Mouse (Mus musculus): ENCODE measurements at regions not wholly inside any gene's neighbourhood (a gene's known extent, or its start where the extent isn't known, plus 50 kb on each side); places are given as distances from the start of the nearest gene placed in this dataset.
A peak's percentile ranks its signal among the peaks of the same experiment; 100 is the strongest.

DNA sequence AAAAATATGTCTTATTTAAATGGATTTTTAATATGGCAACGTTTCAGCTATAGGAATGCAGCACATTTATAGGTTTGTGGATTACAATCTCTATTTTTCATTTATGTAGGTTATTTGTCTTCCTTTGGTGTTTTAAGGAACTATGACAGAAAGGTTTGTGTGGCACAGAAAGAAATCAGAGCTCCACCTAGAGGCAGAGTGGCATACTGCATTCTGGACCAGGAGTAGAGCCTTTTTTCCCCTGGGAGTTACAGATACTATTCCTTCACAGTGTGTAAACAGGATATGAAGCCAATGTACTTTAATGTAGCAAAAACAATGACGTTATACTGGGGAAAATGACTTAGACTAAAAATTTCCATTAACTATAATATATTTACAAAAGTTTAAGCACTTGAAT, 94.9 kb upstream of the St8sia4 start:
- peak; percentile 2 for DNase-seq

DNA sequence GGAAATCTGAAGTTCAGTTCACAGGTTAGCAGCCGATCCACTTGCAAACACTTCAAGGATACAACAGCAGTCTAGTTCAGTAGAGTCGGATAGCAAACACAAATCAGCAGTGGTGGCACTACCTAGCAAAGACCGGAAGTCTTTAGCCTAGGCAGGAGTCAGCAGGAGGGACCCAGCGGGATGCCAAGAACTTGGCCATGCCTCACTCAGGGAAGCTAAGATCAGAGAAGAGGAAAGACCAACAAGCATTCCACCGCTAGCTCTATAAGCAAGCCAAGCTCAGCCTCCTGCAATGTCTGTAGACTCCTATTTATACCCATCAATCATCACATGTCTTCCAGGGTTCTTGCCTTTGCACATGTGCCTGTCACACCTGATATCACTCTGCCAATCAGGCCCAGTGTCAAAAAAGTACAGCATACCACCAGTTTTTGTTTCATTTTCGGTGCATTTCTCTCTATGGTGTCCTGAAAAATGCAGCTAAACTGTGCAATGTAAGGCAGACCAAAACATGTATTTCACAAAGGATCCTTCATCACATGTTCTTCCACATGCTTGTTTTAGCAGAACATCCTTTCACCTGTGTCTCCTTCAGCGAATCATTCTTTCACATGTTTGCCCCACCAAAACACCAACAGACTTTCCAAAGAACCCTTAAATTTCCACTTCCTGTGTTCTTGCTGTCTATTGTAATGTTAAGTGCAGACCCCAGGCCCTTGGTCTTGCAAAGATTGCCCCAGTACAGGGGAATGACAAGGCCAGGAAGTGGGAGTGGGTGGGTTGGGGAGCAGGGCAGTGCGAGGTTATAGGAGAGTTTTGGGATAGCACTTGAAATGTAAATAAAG, 86.9 kb upstream of the St8sia4 start:
- DNase-seq = no peak

DNA sequence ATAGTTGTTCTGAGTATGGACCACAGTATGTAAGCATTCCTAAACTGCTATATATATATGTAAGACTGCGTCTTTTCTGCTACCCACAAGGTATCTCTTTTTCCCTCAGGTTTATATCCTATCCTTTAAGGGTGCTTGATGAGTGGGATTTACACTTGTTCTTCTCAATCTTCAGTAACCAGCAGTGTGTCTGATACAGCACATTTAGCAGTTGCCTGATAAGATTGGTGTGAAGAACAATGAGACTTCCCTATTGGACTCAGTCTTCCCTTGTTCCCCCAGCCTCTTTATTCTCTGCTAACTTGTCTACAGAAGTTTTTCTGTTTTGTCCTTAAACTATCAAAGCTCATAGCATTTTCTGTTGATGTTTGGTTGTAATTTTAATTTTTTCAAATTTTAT, 86.1 kb upstream of the St8sia4 start:
- no peak for DNase-seq

GRCm38 (mm10) chr1:95748940-95749339, 81.6 kb upstream of the St8sia4 start:
- DNase-seq = no peak

DNA sequence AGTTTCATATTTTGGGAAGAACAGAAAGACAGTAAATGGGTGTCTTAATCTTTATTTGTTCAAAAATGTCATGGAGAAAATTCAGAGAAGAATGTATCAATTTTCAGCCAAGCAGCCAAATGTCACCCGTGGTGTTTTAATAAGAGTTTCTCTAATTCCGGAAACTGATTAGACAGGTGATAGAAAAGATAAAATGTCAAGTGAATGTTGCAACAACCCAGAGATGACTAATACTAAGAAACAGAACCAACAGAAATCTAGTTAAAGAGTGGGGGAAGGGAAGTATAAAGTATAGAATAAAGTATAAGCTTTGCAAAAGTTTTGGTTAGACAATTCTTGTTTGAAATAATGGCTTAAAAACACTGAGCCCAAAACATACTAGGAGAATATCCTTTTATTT, 79.9 kb upstream of the St8sia4 start:
- no peak for DNase-seq

GRCm38 (mm10) chr1:95744446-95744845, 77.1 kb upstream of the St8sia4 start:
- DNase-seq = no peak

DNA sequence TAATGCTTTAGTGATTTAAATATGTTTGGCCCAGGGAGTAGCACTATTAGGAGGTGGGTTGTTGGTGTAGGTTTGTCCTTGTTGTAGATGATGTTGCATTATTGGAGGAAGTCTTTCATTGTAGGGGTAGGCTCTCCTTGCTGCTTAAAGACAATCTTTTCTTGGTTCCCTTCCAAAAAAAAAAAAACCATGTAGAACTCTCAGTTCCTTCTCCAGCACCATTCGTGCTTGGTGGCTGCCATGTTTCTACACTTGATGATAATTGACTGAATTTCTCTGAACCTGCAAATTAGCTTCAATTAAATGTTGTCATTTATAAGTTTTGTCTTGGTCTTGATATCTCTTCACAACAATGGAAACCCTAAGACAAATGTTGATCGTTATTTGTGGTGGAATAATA, 76.0 kb upstream of the St8sia4 start:
- no peak for DNase-seq

- DNase-seq = no peak
Measured at GRCm38 (mm10) chr1:95719449-95719848, 52.1 kb upstream of the St8sia4 start.

GRCm38 (mm10) chr1:95718794-95719193, 51.4 kb upstream of the St8sia4 start:
- DNase-seq = no peak

Measured in cerebellum, adult 9-11 months (tissue).